Mouse (Mus musculus): Measurements from ENCODE around the gene Erg. TPM values are rescaled to one million over a fixed set of nuclear protein-coding genes. Genes with fewer than 3 reads are reported as not detected.

Erg gene
- polyA plus RNA-seq, 1 experiment from 2014 or later: 7.6 TPM

DNA sequence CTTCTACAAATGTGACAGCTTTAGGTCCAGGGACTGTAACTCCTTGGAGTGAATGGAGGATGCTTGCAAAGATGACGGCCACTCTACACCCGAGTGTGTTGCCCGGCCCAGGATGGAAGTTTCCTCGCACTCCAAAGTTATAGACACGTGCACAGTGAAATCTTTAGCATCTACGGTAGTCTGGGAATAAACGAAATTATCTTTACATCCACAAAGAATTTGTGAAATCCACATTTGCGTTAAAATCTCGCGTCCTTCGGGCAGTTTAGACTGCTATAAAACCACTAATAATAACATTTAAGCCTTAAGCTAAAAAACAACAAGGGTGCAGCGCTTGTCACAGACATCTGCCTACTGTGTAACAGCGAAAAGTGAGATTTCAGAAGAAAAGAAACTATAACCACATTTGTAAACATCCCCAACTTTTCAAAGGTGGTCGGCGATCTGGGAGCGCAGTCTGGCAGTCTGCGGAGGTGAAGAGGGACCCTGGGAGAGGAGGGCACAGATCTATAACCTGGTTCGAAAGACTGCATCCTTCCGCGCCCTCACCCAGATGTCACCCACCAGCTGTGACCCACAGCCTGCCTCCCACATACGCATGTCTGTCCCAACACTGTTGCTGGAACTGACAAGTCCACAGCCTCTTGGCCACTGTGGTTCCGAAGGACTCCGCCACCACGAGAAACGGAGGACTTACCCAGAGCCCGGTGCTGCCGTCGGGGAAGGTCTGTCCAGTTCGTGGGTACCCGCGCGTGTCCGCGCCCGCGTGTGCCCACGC lies 1.5 kb downstream of the Erg start:
- H3K36me3 ChIP-seq: no peaks in the 10 kb centered on the region
- H3K27me3 ChIP-seq (replicated peaks): peaks cover 82% of the 10 kb centered on the region
- 15% methylated on average over 37 of the region's 37 CpGs for WGBS
- no peaks in the 10 kb centered on the region for H3K9me3 ChIP-seq
- peak overlapping the region; percentile 68 for H3K9ac ChIP-seq
- H3K4me3 ChIP-seq: peak overlapping the region; percentile 52
- H3K4me1 ChIP-seq: peaks cover 18% of the 10 kb centered on the region
- no peak for ATAC-seq (ENCODE audit: extremely low read depth, insufficient number of reproducible peaks, low FRiP score, low TSS enrichment)
- H3K4me2 ChIP-seq: peak overlapping the region; percentile 73
- H3K27ac ChIP-seq (replicated peaks): no peak overlapping the region

DNA sequence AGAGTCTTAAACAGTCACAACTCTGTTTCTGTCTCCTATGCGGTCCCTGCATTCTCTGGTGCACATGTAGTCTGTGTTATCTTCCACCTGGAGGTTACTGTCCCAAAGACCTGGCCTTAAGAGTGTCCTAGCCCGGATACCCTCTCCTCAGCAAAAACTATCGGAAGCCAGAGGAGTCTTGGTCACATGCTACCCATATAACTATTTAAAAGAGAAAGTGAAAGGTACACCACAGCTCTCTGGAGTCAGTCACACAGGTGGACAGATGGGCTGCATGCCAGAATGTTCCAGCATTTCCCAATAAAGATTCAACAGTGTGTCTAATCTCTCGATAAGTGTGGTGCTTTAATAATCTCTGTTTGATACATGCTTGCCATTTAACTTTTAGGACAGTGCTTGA lies 7.1 kb downstream of the Erg start:
- Histone ChIP-seq H3K4me2 (no peak overlapping the region), H3K4me1 (no peaks in the 10 kb centered on the region), H3K9me3 (no peaks in the 10 kb centered on the region), H3K9ac (no peak overlapping the region), H3K4me3 (no peak overlapping the region), H3K36me3 (no peaks in the 10 kb centered on the region), H3K27me3 (replicated peaks) (peaks cover 39% of the 10 kb centered on the region), H3K27ac (replicated peaks) (no peak overlapping the region)
- 75% methylated on average over 4 of the region's 4 CpGs for WGBS
- no peak for ATAC-seq (ENCODE audit: extremely low read depth, insufficient number of reproducible peaks, low FRiP score, low TSS enrichment)

DNA sequence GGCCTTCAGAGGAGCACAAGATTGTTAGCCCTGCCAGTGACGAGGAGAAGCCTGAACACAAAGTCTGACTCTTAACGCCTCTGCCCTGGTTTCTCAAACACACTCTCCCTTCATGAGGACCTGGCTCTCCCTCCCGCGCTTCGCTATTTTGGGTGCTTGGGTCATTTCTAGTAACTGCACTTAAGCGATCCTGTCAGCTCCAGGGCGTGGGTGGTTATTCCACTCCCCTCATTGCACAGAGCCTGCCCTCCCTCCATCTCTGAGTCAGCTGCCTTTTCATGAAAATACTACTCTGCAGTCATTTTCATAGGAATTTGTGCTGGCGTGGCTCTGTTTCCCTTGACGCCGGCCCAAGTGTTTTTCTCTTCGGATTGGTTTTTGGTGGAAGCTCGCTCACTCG lies 13.2 kb downstream of the Erg start:
- no peaks in the 10 kb centered on the region for H3K9me3 ChIP-seq
- H3K27me3 ChIP-seq (replicated peaks): no peaks in the 10 kb centered on the region
- no peak overlapping the region for H3K4me3 ChIP-seq
- H3K36me3 ChIP-seq: no peaks in the 10 kb centered on the region
- peaks cover 18% of the 10 kb centered on the region for H3K4me1 ChIP-seq
- no peak overlapping the region for H3K9ac ChIP-seq
- H3K27ac ChIP-seq (replicated peaks): peak overlapping the region; percentile 32; the same call in 1 of the 2 replicates
- WGBS: 63% methylated on average over 13 of the region's 13 CpGs
- H3K4me2 ChIP-seq: no peak overlapping the region
- no peak for ATAC-seq (ENCODE audit: extremely low read depth, insufficient number of reproducible peaks, low FRiP score, low TSS enrichment)

DNA sequence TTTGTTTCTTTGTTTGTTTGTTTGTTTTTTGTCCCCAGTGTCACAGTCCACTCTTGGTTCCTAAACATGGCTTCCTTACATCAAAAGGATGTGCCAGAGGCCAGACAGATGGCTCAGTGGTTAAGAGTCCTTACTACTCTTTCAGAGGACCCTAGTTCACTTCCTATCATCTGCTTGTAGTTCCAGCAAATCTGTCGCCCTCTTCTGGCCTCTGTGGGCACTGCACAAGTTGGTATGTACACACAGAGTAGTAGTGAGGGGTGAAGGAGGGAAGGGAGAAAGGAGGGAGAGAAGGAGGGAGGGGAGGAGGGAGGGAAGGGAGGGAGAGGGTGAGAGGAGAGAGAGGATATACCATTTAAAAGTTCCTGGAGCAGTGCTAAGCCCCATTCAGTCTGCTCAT lies 15.8 kb downstream of the Erg start:
- no peak overlapping the region for H3K27ac ChIP-seq (replicated peaks)
- 3% methylated on average over 1 of the region's 1 CpGs for WGBS

DNA sequence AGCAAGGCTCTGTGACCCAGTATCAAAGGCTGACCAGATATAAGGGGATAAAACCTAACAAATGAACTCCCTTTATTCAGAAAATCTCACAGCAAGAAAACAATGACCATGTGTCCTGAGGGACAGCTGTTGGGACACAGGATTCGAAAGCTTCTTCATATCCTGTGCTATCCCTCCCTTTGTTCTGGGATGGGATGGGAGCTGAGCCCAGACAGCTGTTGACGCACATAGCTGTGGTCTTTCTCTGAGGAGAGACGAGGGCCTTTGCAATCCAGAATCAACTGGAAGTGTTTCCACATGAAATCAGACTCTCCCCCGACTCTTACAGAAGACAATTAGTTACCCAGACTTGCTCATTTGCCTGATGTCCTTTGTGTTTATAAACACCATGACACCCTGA lies 29.6 kb downstream of the Erg start:
- Histone ChIP-seq H3K4me2 (no peak overlapping the region), H3K27ac (replicated peaks) (no peak overlapping the region), H3K36me3 (no peaks in the 10 kb centered on the region), H3K4me3 (no peak overlapping the region), H3K9ac (no peak overlapping the region), H3K4me1 (no peaks in the 10 kb centered on the region), H3K27me3 (replicated peaks) (no peaks in the 10 kb centered on the region), H3K9me3 (no peaks in the 10 kb centered on the region)
- no peak for ATAC-seq (ENCODE audit: extremely low read depth, insufficient number of reproducible peaks, low FRiP score, low TSS enrichment)
- WGBS: 66% methylated on average over 4 of the region's 4 CpGs

More for the DNA sequence above, 15.8 kb downstream of the Erg start:
- Histone ChIP-seq H3K4me1 (peaks cover 18% of the 10 kb centered on the region), H3K27me3 (replicated peaks) (no peaks in the 10 kb centered on the region), H3K9me3 (no peaks in the 10 kb centered on the region), H3K4me3 (no peak overlapping the region), H3K36me3 (no peaks in the 10 kb centered on the region), H3K9ac (no peak overlapping the region), H3K4me2 (no peak overlapping the region)
- no peak for ATAC-seq (ENCODE audit: extremely low read depth, insufficient number of reproducible peaks, low FRiP score, low TSS enrichment)

DNA sequence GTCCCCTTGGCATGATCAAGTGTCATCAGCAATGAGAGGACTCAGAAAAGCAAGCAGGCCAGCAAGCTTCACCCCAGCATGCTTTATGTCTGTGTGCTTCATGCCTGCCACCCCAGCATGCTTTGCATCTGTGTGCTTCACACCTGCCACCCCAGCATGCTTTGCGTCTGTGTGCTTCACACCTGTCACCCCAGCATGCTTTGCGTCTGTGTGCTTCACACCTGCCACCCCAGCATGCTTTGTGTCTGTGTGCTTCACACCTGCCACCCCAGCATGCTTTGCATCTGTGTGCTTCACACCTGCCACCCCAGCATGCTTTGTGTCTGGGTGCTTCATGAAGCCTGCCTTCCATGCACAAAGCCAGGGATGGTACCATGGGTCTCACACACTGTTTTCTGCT lies 33.3 kb downstream of the Erg start:
- WGBS: 86% methylated on average over 2 of the region's 2 CpGs
- no peak for ATAC-seq (ENCODE audit: extremely low read depth, insufficient number of reproducible peaks, low FRiP score, low TSS enrichment)
- H3K9me3 ChIP-seq: no peaks in the 10 kb centered on the region
- H3K4me3 ChIP-seq: no peak overlapping the region
- H3K27ac ChIP-seq (replicated peaks): no peak overlapping the region
- H3K4me1 ChIP-seq: peaks cover 4% of the 10 kb centered on the region; the same call in 1 of the 2 replicates
- H3K27me3 ChIP-seq (replicated peaks): no peaks in the 10 kb centered on the region
- H3K9ac ChIP-seq: no peak overlapping the region
- H3K4me2 ChIP-seq: no peak overlapping the region
- H3K36me3 ChIP-seq: no peaks in the 10 kb centered on the region

DNA sequence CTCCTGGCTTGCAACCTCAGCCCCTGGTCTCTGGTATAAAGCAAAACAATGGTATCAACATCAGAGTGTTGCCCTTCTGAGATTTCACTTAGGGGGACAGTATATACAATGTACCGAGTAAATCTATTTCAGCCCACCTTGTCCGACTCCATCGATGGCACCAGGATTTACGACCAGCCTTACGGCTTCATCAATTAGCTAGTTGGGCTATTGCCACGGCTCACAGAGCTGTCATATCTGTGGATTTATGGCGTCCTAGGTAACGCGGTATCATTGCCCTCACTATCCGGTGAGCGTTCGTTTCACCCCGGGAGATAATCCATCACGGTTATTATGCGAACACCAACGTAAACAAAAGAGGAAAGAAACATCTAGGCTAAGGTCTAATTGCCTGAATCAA lies 33.9 kb downstream of the Erg start:
- Histone ChIP-seq H3K27ac (replicated peaks) (no peak overlapping the region), H3K4me3 (no peak overlapping the region), H3K9ac (no peak overlapping the region), H3K4me2 (no peak overlapping the region), H3K4me1 (peaks cover 4% of the 10 kb centered on the region; the same call in 1 of the 2 replicates), H3K9me3 (no peaks in the 10 kb centered on the region), H3K27me3 (replicated peaks) (no peaks in the 10 kb centered on the region), H3K36me3 (no peaks in the 10 kb centered on the region)
- no peak for ATAC-seq (ENCODE audit: extremely low read depth, insufficient number of reproducible peaks, low FRiP score, low TSS enrichment)
- 77% methylated on average over 16 of the region's 16 CpGs for WGBS

DNA sequence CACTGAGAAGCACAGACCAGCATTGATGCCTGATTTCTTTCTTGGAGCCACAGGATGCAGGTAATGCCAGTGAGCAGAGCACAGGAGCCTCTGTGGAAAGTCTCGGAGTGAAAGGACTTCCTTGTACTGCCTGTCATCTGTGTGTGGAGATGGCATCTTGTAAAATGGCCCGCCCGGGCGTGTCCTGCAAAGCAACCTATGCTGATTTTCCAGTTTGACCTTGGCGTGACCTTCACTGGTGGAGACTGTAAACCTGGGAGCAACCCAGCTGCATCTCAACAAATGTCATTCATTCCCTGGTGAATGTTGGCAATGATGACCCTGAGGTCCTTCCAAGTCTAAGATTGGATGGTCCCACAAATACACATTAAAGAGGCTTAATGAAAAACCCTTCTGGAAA lies 35.9 kb downstream of the Erg start:
- H3K27ac ChIP-seq (replicated peaks): no peak overlapping the region

DNA sequence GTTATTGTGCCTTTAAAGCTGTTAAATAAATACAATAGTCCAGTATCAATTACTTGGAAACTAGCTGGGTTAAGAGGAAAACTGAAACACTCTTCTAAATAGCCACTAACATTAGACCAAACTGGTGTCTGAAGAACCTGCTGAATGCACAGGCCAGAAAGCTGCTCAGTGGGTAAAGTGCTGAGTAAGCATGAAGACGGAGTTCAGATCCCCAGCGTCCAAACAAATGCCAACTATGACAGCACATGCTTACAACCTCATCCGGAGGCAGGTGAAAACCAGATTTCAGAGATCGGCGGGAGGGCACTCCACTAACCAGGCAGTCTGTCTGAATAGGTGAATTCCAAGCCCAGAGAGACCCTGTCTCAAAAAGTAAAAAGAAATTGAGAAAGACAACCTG lies 41.6 kb downstream of the Erg start:
- H3K4me1 ChIP-seq: no peaks in the 10 kb centered on the region
- no peak overlapping the region for H3K9ac ChIP-seq
- H3K9me3 ChIP-seq: no peaks in the 10 kb centered on the region
- no peaks in the 10 kb centered on the region for H3K27me3 ChIP-seq (replicated peaks)
- ATAC-seq (ENCODE audit: extremely low read depth, insufficient number of reproducible peaks, low FRiP score, low TSS enrichment): no peak
- WGBS: 75% methylated on average over 5 of the region's 5 CpGs
- H3K27ac ChIP-seq (replicated peaks): no peak overlapping the region
- no peak overlapping the region for H3K4me2 ChIP-seq
- no peaks in the 10 kb centered on the region for H3K36me3 ChIP-seq
- H3K4me3 ChIP-seq: no peak overlapping the region

More for the DNA sequence above, 35.9 kb downstream of the Erg start:
- Histone ChIP-seq H3K4me1 (peaks cover 4% of the 10 kb centered on the region; the same call in 1 of the 2 replicates), H3K36me3 (no peaks in the 10 kb centered on the region), H3K4me2 (no peak overlapping the region), H3K27me3 (replicated peaks) (no peaks in the 10 kb centered on the region), H3K4me3 (no peak overlapping the region), H3K9me3 (no peaks in the 10 kb centered on the region), H3K9ac (no peak overlapping the region)
- ATAC-seq (ENCODE audit: extremely low read depth, insufficient number of reproducible peaks, low FRiP score, low TSS enrichment): no peak
- 81% methylated on average over 5 of the region's 5 CpGs for WGBS

DNA sequence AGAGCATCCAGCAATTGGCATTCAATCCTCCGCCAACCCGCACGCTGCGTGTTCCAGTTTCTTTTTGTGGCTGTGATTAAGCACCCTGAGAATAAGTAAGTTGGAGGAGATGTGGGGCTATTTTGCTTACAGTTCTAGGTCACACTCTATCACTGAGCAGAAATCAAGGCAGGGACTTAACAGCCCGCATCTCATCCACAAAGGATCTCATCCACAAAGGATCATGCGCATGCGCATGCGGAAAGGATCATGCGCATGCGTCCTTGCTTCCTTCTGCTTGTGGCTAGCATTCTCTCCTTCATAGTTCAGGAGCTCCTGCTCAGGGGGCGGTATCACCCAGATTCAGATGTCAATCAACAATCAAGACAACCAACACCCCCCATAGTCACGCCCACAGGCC lies 42.9 kb downstream of the Erg start:
- no peak overlapping the region for H3K27ac ChIP-seq (replicated peaks)
- ATAC-seq (ENCODE audit: extremely low read depth, insufficient number of reproducible peaks, low FRiP score, low TSS enrichment): no peak
- H3K36me3 ChIP-seq: no peaks in the 10 kb centered on the region
- no peaks in the 10 kb centered on the region for H3K27me3 ChIP-seq (replicated peaks)
- no peak overlapping the region for H3K4me3 ChIP-seq
- H3K4me2 ChIP-seq: no peak overlapping the region
- WGBS: 83% methylated on average over 12 of the region's 12 CpGs
- H3K9me3 ChIP-seq: no peaks in the 10 kb centered on the region
- H3K9ac ChIP-seq: no peak overlapping the region
- no peaks in the 10 kb centered on the region for H3K4me1 ChIP-seq

DNA sequence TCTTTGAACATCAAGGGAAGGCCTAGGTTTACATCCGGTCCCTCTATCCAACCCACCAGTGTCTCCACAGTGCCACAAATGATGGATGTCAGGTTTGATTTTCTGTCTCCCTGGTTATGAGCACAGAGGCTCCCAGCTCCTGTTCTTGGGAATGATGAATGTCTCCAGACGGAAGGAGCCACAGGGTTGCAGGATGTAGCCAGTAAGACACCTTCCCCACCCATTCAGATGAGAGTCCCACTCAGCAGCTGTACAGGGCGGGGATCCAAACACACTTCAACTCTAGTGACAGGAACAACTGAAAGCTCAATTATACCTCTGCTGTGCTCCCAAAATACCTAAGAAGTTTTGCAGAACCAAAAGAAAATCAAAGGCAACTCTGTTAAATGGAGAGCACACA lies 51.2 kb downstream of the Erg start:
- Histone ChIP-seq H3K4me3 (no peak overlapping the region), H3K27me3 (replicated peaks) (no peaks in the 10 kb centered on the region), H3K4me1 (no peaks in the 10 kb centered on the region), H3K4me2 (no peak overlapping the region), H3K36me3 (no peaks in the 10 kb centered on the region), H3K27ac (replicated peaks) (no peak overlapping the region), H3K9ac (no peak overlapping the region), H3K9me3 (no peaks in the 10 kb centered on the region)
- ATAC-seq (ENCODE audit: extremely low read depth, insufficient number of reproducible peaks, low FRiP score, low TSS enrichment): no peak
- 77% methylated on average over 3 of the region's 3 CpGs for WGBS

DNA sequence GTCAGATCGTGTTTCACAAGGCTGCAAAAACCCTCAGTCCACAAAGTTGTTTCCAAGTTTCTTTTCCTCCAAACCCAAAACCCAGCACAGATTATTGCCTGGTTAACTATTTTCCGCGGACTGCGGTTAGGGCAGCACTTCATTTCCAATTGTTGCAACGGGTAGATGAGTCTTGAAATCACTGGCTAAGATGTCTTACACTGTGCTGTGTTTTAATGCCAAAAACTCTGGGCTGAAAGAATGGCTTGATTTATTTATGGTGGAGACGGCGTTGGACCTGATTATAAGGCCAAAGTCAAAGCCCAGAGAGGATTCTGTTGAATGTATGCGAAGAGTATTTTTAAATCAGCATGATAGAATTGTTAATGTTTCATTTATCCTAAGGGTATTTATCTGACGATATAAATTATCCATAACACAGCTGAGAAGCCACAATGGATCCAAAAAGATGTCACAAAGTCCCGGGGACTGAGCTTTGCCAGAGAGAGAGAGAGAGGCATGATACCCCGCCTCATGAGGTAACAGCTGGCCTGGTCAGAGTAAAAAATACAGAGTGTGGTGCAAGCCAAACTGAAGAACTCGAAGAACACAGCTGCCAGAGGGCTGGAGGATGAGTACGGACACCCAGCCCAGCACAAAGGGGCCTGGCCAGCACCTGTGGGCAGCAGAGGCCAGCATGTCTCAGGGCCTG lies 53.9 kb downstream of the Erg start:
- WGBS: 78% methylated on average over 13 of the region's 13 CpGs
- no peak overlapping the region for H3K4me2 ChIP-seq
- H3K9me3 ChIP-seq: no peaks in the 10 kb centered on the region
- no peaks in the 10 kb centered on the region for H3K27me3 ChIP-seq (replicated peaks)
- H3K36me3 ChIP-seq: no peaks in the 10 kb centered on the region
- H3K4me1 ChIP-seq: no peaks in the 10 kb centered on the region
- no peak overlapping the region for H3K9ac ChIP-seq
- no peak for ATAC-seq (ENCODE audit: extremely low read depth, insufficient number of reproducible peaks, low FRiP score, low TSS enrichment)
- no peak overlapping the region for H3K4me3 ChIP-seq
- no peak overlapping the region for H3K27ac ChIP-seq (replicated peaks)
